Mouse (Mus musculus) ES-E14 (cell line): ENCODE data around the gene Ermp1. TPM values are rescaled to one million over a fixed set of nuclear protein-coding genes. Genes with fewer than 3 reads are reported as not detected.

Experiments used
- DNase-seq: peaks from one replicate; pipeline ENCODE4 v3.0.0-alpha.2; 2013; ENCODE audit warnings: low read depth, low spot score
- H3K27ac ChIP-seq: 2 replicates; pipeline ENCODE4 v1.5.1; 2012; ENCODE audit warnings: low read depth, mild to moderate bottlenecking, low read length, moderate library complexity, mixed read lengths; ENCODE audit not compliant: poor library complexity, insufficient read depth, severe bottlenecking
- H3K36me3 ChIP-seq: 2 replicates; pipeline ENCODE4 v1.6.1; 2012; ENCODE audit warnings: mild to moderate bottlenecking, low read length, moderate library complexity, mixed read lengths; ENCODE audit not compliant: control insufficient read depth, poor library complexity, insufficient read depth, severe bottlenecking
- H3K4me1 ChIP-seq, 2 experiments: fragments of 150-350 bp in 1 of 2; sonication (generic) in 1 of 2; 2 replicates each; pipeline ENCODE4 v1.6.1; 2012; ENCODE audit warnings: low read length in 2 of 2, mild to moderate bottlenecking in 1 of 2, mixed read lengths in 1 of 2; ENCODE audit not compliant: control insufficient read depth in 2 of 2, insufficient read depth in 2 of 2, poor library complexity in 1 of 2
- H3K4me3 ChIP-seq, 2 experiments: fragments of 150-350 bp in 1 of 2; sonication (generic) in 1 of 2; 2 replicates each; pipeline ENCODE4 v1.5.1; 2012; ENCODE audit warnings: low read length in 2 of 2, low read depth in 1 of 2, mild to moderate bottlenecking in 1 of 2, mixed read lengths in 1 of 2; ENCODE audit not compliant: insufficient read depth in 1 of 2, poor library complexity in 1 of 2, severe bottlenecking in 1 of 2
- H3K9ac ChIP-seq: 2 replicates; pipeline ENCODE4 v1.6.1; 2012; ENCODE audit warnings: low read depth, mild to moderate bottlenecking, low read length, mixed read lengths; ENCODE audit not compliant: poor library complexity, insufficient read depth, severe bottlenecking
- H3K9me3 ChIP-seq: fragments of 150-350 bp; sonication (generic); 2 replicates; pipeline ENCODE4 v1.6.1; 2012; ENCODE audit warnings: low read depth, mild to moderate bottlenecking, low read length; ENCODE audit not compliant: control insufficient read depth, insufficient read depth
- CHD2 ChIP-seq: IDR thresholded peaks from 2 replicates; pipeline ENCODE4 v1.6.1; 2014; ENCODE audit warnings: mild to moderate bottlenecking, low read depth, low read length, inconsistent platforms
- HCFC1 ChIP-seq: IDR thresholded peaks from 2 replicates; pipeline ENCODE4 v1.6.1; 2012; ENCODE audit warnings: low read length, inconsistent platforms, borderline replicate concordance; ENCODE audit not compliant: insufficient read depth
- MAFK ChIP-seq: IDR thresholded peaks from 2 replicates; pipeline ENCODE4 v1.6.1; 2014; ENCODE audit warnings: mild to moderate bottlenecking, low read depth, low read length, inconsistent platforms; ENCODE audit not compliant: insufficient read depth
- ZC3H11A ChIP-seq: IDR thresholded peaks from 2 replicates; pipeline ENCODE4 v1.6.1; 2012; ENCODE audit warnings: low read depth, mild to moderate bottlenecking, inconsistent platforms, low read length, borderline replicate concordance
- ZNF384 ChIP-seq: IDR thresholded peaks from 2 replicates; pipeline ENCODE4 v1.6.1; 2012; ENCODE audit warnings: low read depth, low read length, inconsistent platforms
- in situ Hi-C, 2 experiments: fragments of 600-800 bp; cut with MboI; formaldehyde crosslinking; loops; one replicate each; pipeline ENCODE4 v1.15.1; 2025; ENCODE audit warnings: low sequenced_read_pairs in 2 of 2, inconsistent platforms in 1 of 2; ENCODE audit not compliant: unreplicated experiment in 2 of 2
- total RNA-seq: library from RNA; depleted of rRNA; stranded (reverse); fragments of 300-350 nt; gene quantifications from 2 replicates; pipeline ENCODE4 v1.2.3, GENCODE M21; 2012

Ermp1 gene
- total RNA-seq, 1 experiment = 80.2 TPM

DNA sequence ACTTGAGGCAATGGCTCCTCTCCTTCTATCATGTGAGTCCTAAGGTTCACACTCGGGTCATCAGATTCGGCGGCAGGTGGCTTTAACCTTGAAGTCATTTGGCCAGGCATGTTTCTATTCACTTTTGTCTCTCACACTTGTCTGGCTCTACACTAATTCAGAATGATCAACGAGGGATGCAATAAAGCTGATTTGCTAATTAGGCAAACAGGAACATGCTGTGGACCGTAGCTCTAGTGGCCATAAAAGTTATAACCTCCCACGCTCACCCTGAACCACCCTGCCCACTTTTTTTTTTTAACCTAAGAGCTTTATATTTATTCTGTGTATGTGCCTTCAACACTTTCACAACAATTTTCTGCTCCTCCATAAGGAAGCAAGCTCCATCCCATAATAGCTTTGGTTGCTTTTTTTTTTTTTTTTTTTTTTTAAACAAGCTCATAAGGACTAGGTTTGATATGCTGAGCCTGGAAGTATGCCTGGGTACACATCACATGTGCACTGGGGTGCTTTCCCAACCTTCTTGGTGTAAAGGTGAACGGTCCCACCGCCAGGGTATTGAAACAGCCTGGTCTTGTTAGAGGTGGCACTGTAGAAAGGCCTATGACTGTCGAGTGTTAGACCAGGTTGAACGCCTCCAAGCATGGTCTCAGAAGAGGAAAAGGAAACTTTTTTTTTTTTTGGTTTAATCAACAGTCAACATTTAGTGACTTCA, 28.4 kb upstream of the Ermp1 start:
- DNase-seq = no peak
- H3K9ac ChIP-seq = no peak overlapping the region
- in situ Hi-C loops = no loop called here

DNA sequence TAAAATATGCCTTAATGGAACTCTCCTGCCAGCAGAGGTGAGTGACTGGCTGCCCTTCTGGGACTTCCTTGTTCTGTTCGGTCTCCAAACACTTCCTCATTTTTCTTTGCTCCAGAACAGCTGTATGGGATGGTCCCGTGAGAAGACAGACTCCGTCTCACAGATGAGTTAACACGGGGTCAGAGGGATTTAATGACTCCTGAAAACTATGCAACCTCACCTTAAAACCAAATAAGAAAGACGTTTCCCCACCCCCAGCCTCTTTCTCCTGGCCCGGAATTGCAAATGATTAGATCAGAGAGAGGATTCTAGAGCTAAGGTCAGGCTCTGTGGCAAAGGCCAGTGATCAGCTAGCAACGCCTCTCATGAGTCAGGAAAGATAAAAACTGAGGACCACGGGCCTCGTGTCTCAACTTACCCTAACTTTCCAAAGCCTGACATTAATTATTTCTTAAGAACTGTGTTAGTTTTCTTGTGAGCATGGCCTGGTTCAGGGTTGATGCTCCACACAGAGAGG, 27.4 kb upstream of the Ermp1 start:
- Histone ChIP-seq H3K9ac (no peak overlapping the region), H3K27ac (no peak overlapping the region), H3K4me1 (peaks cover 0 to 11% of the 10 kb centered on the region in 2 experiments; a peak in 2 of 4 replicates), H3K36me3 (no peaks in the 10 kb centered on the region), H3K4me3 (no peak overlapping the region), H3K9me3 (no peaks in the 10 kb centered on the region)
- in situ Hi-C loops = no loop called here
- DNase-seq = no peak
- TF ChIP-seq HCFC1 = no peak
- no peak for TF ChIP-seq ZNF384
- TF ChIP-seq MAFK = no peak
- TF ChIP-seq ZC3H11A = no peak
- no peak for TF ChIP-seq CHD2

More for the DNA sequence above, 28.4 kb upstream of the Ermp1 start:
- H3K27ac ChIP-seq = no peak overlapping the region
- no peaks in the 10 kb centered on the region for H3K36me3 ChIP-seq
- no peaks in the 10 kb centered on the region for H3K9me3 ChIP-seq
- TF ChIP-seq ZNF384 (peak; percentile 58; the same call in 1 of the 2 replicates), HCFC1 (no peak)
- H3K4me1 ChIP-seq = peaks cover 0 to 11% of the 10 kb centered on the region in 2 experiments; a peak in 2 of 4 replicates
- no peak overlapping the region for H3K4me3 ChIP-seq

DNA sequence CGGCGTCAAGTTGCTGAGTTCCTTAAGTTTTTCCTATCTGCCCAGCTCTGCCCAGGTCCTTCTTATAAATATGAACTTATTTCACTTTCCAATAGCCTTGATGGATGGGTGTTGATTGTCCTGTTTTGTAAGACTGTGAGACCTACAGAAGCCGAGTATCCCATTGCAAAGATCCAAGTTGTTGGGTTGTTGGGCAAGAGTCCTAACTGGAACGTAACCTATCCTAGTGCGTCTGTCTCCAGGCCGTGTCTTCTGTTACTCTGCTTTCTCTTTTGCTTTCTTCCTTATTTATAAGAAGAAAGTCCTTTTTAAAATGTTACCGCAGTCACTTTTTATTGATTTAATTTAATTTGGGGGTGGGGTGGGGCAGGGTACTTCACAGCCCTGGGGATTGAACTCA, 26.7 kb upstream of the Ermp1 start:
- Histone ChIP-seq H3K9ac (no peak overlapping the region), H3K9me3 (no peaks in the 10 kb centered on the region), H3K27ac (no peak overlapping the region), H3K36me3 (no peaks in the 10 kb centered on the region), H3K4me1 (peaks cover 0 to 11% of the 10 kb centered on the region in 2 experiments; a peak in 2 of 4 replicates), H3K4me3 (no peak overlapping the region)
- TF ChIP-seq ZNF384 = no peak
- DNase-seq = no peak
- in situ Hi-C loops = no loop called here

DNA sequence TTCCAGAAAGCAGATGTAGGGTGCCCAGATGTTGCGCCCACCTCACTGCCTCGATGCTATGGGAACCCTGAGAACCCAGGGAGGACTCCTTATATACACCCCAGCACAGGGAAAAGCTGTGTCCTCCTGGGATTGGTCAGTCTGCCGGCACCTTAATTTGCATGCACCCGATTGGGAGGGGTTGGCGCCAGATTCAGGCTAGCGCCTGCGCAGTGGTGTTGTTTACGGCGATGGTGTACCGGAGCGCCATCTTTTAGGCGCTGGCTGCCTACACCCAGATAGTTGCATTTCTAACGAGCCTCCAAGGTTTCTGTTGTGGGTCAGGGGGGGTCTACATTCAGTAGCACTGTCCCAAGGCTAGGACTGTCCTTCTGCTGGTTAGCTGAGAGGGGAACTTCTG, 24.4 kb upstream of the Ermp1 start:
- TF ChIP-seq CHD2 = no peak
- no peak for TF ChIP-seq MAFK
- no peak for TF ChIP-seq HCFC1
- no peak for TF ChIP-seq ZC3H11A
- no peak for TF ChIP-seq ZNF384
- H3K4me1 ChIP-seq = peaks cover 0 to 15% of the 10 kb centered on the region in 2 experiments; a peak in 2 of 4 replicates
- peak overlapping the region; percentile 85 for H3K9ac ChIP-seq
- no peaks in the 10 kb centered on the region for H3K36me3 ChIP-seq
- H3K4me3 ChIP-seq = peak overlapping the region; percentile 70 to 72
- in situ Hi-C loops = no loop called here
- peak overlapping the region; percentile 90 for H3K27ac ChIP-seq
- no peaks in the 10 kb centered on the region for H3K9me3 ChIP-seq
- DNase-seq = no peak

DNA sequence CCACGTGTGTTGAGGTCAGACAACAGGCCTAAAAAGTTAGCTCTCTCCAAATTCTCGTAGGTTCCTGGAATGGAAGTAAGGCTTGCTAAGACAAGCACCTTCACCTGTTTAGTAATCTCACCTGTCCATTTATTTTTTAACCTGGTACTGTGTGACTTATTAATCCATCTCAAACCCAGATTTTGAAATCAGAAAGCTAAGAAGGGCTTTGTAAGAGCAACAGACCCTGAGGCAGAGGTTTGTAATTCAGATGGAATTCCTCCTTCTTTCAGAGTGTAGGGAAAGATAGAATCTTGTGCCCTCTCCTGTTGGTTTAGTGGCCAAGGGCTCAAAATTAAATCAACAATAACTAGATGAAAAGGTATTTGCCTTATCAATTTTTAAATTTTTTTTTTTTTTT, 22.9 kb upstream of the Ermp1 start:
- Histone ChIP-seq H3K36me3 (no peaks in the 10 kb centered on the region), H3K9ac (no peak overlapping the region), H3K9me3 (no peaks in the 10 kb centered on the region), H3K27ac (no peak overlapping the region), H3K4me1 (peaks cover 4 to 22% of the 10 kb centered on the region in 2 experiments; a peak in 3 of 4 replicates), H3K4me3 (no peak overlapping the region)
- TF ChIP-seq ZNF384 = no peak
- no peak for TF ChIP-seq ZC3H11A
- no peak for TF ChIP-seq MAFK
- TF ChIP-seq HCFC1 = no peak
- no peak for TF ChIP-seq CHD2
- DNase-seq = no peak
- in situ Hi-C loops = no loop called here
